Mouse (Mus musculus) cerebellum, postnatal 10 days (tissue): ENCODE results near the gene Gm773.
"Not testable (repeated sequence)": the region's sequence is repeated elsewhere in the genome, so short reads cannot be mapped to it uniquely, and the experiment has no call there.

Source experiments
- DNase-seq, 2 experiments: peaks; one replicate each; pipeline ENCODE4 v3.0.0; 2021; ENCODE audit warnings: mixed read lengths in 2 of 2

The Gm773 gene

DNA sequence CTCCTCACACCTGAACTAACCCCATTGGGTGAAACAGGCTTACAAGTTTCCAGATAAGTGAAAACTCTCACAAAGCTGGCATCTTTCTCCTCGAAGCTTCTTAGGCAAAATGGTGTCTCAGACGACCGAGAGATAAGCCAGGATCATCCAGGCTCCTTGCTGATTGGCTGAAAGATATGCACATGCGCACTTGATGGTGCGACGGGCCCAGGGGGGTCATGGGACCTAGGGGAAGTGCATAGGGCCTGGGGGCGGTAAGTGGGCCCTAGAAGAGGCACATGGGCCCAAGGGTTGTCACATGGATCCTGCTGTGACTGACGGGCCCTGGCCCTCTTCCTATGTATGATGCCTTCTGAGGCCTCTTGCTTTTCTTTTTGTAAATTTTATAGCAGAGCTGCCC is at the start of gene Gm773:
Gene Gm773 (minus strand): TSS at position 111 of the 400 bp plus-strand sequence.
- no peak for DNase-seq

DNA sequence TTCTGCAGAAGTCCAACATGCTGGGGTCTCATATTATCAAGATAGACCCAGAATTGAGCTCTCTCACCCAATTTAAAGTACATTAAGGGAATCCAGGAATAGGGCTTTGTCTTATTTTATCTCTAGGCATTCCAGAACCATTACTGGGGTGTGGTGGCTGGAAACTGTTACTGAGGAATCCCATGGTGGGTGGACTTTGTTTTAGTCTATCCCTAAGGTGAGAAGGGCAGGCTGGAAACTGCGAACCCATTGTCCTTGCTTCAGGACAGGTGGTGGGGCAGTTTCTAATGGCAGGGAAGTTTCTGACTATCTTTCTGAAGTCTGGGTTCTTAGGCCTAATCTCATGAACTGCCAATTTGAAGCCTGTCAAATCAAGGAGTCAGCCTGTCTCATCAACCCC is 26.2 kb downstream of the Gm773 start:
- not testable (repeated sequence) for DNase-seq

DNA sequence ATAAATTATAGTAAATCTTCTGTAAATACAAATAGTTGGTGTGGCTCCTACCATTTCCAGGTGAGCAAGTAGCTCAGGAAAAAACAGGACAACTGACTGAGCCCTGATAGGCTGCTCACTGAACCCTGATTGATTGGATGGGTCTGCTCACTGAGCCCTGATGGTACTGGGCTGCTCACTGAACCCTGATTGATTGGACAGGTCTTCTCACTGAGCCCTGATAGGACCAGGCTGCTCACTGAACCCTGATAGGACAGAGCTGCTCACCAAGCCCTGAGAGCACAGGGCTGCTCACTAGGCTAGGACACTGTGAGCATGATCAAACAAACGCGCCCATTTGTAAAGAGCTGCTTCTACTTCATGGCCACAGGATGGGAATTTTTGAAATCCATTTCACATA is 61.3 kb downstream of the Gm773 start:
- DNase-seq: no peak
